Mouse (Mus musculus) kidney, adult 11 months (tissue): ENCODE measurements around the gene Tmem52.

Experiments used
- DNase-seq: peaks from one replicate; pipeline ENCODE4 v3.0.0; 2022

The Tmem52 gene

GRCm38 (mm10) chr4:155514810-155515209 is 45.9 kb downstream of the Tmem52 start:
- no peak for DNase-seq

- DNase-seq = no peak
These were observed 49.1 kb downstream of the Tmem52 start for GRCm38 (mm10) chr4:155517948-155518517.
